Mouse (Mus musculus): Measurements from ENCODE around the gene Insl6. TPM values are rescaled to one million over a fixed set of nuclear protein-coding genes. Genes with fewer than 3 reads are reported as not detected.
A peak's percentile ranks its signal among the peaks of the same experiment; 100 is the strongest.

Insl6 gene
- polyA plus RNA-seq, 1 experiment, result 302 TPM

DNA sequence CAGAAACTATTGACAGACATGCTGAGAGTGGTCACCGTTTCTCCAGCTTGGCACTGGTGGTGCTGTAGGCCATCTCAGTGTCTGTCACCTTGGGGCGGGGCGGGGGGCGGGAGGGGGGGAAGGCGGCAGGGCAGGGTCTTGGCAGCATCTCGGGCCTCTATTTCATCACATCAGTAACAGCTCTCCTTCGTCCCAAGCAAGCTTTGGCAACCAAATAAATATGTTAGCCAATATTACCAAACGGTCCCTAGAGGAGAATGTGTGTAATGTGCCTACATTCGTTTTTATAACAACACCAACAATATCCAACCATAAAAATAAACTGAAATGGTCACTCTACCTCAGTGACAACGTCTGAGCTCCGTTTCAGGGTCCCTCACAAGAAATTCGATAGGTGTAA, 45.0 kb upstream of the Insl6 start:
- H3K36me3 ChIP-seq (ENCODE audit: control insufficient read depth, insufficient read depth, low read length), result no peaks in the 10 kb centered on the region
- H3K4me3 ChIP-seq (ENCODE audit: control insufficient read depth, low read depth, low read length), result no peak overlapping the region
- no peak overlapping the region for H3K27ac ChIP-seq (ENCODE audit: control insufficient read depth, insufficient read depth, low read depth, low read length)
- no peak for TF ChIP-seq POLR2A (IDR thresholded peaks at IDR 0.05; ENCODE audit: control insufficient read depth, low read depth, low read length)
- TF ChIP-seq CTCF (IDR thresholded peaks at IDR 0.05; ENCODE audit: control insufficient read depth, insufficient read depth, insufficient replicate concordance, low read depth, low read length), result no peak
- H3K4me1 ChIP-seq (ENCODE audit: control insufficient read depth, insufficient read depth, low read length), result peaks cover 8% of the 10 kb centered on the region
- H3K27me3 ChIP-seq (ENCODE audit: control insufficient read depth, insufficient read depth, low read length), result no peaks in the 10 kb centered on the region

DNA sequence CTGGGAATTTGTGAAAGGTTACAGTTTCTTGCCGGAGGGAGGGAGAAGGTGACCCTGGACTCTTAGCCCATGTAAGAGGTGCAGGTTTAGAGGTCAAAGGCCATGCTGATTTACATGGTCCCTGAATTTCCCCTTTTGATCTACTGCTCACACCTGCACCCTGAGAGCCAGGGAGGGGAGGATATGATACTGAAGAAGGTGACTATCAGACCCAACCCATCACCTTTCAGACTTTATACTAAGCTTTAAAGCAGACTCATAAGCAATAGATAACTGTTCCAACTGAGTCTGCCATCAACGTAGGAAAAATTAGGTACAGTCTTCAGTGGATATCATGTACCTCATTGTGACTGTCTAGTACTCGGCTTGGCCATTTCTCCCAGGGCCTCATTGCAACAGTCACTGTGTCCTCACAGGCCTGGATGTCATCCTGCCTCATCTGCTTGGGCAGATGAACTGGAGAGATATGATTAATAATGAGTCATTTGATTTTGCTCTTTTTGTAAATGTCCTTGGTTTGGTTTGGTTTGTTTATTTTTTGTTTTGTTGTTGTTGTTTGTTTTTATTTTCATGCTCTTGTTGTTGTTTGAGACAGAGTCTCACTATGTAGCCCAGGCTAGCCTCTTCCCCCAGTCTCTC, 43.6 kb upstream of the Insl6 start:
- H3K27me3 ChIP-seq (ENCODE audit: control insufficient read depth, insufficient read depth, low read length), result no peaks in the 10 kb centered on the region
- peaks cover 8% of the 10 kb centered on the region for H3K4me1 ChIP-seq (ENCODE audit: control insufficient read depth, insufficient read depth, low read length)
- no peak overlapping the region for H3K4me3 ChIP-seq (ENCODE audit: control insufficient read depth, low read depth, low read length)
- H3K27ac ChIP-seq (ENCODE audit: control insufficient read depth, insufficient read depth, low read depth, low read length), result no peak overlapping the region
- TF ChIP-seq POLR2A (IDR thresholded peaks at IDR 0.05; ENCODE audit: control insufficient read depth, low read depth, low read length) (no peak), CTCF (IDR thresholded peaks at IDR 0.05; ENCODE audit: control insufficient read depth, insufficient read depth, insufficient replicate concordance, low read depth, low read length) (no peak)
- no peaks in the 10 kb centered on the region for H3K36me3 ChIP-seq (ENCODE audit: control insufficient read depth, insufficient read depth, low read length)

DNA sequence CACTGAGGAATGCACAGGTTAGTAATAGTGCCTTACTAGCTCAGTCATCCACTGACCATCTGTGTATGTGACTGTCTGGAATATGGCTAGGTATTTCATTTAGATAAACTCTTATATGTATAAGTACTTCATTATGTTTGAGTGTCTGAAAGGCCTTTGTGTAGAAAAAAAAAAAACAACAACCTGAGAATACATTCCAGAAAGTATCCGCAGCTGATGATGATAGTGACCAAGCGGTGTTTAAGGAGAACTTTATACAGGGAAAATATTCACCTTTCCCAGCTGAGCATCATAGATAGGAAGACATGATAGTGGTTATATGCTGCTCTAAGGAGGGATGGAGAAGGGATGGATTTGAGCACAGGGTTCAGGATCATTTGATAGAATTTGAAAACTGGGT, 42.9 kb upstream of the Insl6 start:
- TF ChIP-seq POLR2A (IDR thresholded peaks at IDR 0.05; ENCODE audit: control insufficient read depth, low read depth, low read length) (no peak), CTCF (IDR thresholded peaks at IDR 0.05; ENCODE audit: control insufficient read depth, insufficient read depth, insufficient replicate concordance, low read depth, low read length) (no peak)
- H3K27ac ChIP-seq (ENCODE audit: control insufficient read depth, insufficient read depth, low read depth, low read length), result no peak overlapping the region
- no peaks in the 10 kb centered on the region for H3K27me3 ChIP-seq (ENCODE audit: control insufficient read depth, insufficient read depth, low read length)
- no peaks in the 10 kb centered on the region for H3K36me3 ChIP-seq (ENCODE audit: control insufficient read depth, insufficient read depth, low read length)
- H3K4me1 ChIP-seq (ENCODE audit: control insufficient read depth, insufficient read depth, low read length), result peaks cover 8% of the 10 kb centered on the region
- H3K4me3 ChIP-seq (ENCODE audit: control insufficient read depth, low read depth, low read length), result no peak overlapping the region

GRCm38 (mm10) chr19:29366969-29367622, 41.9 kb upstream of the Insl6 start, which contains the start of the genes Plgrkt and Cd274:
Gene Plgrkt, minus strand, starts transcription at chr19:29367390.
Gene Cd274, plus strand, starts transcription at chr19:29367455.
- Histone ChIP-seq H3K4me1 (ENCODE audit: control insufficient read depth, insufficient read depth, low read length) (peaks cover 8% of the 10 kb centered on the region), H3K27ac (ENCODE audit: control insufficient read depth, insufficient read depth, low read depth, low read length) (peak within 1 kb of the TSS; percentile 66), H3K36me3 (ENCODE audit: control insufficient read depth, insufficient read depth, low read length) (no peaks in the 10 kb centered on the region), H3K27me3 (ENCODE audit: control insufficient read depth, insufficient read depth, low read length) (no peaks in the 10 kb centered on the region), H3K4me3 (ENCODE audit: control insufficient read depth, low read depth, low read length) (peak within 1 kb of the TSS; percentile 83)
- TF ChIP-seq POLR2A (IDR thresholded peaks at IDR 0.05; ENCODE audit: control insufficient read depth, low read depth, low read length), result no peak
- no peak for TF ChIP-seq CTCF (IDR thresholded peaks at IDR 0.05; ENCODE audit: control insufficient read depth, insufficient read depth, insufficient replicate concordance, low read depth, low read length)

GRCm38 (mm10) chr19:29366226-29366968, 41.2 kb upstream of the Insl6 start:
- Histone ChIP-seq H3K27ac (ENCODE audit: control insufficient read depth, insufficient read depth, low read depth, low read length) (no peak overlapping the region), H3K27me3 (ENCODE audit: control insufficient read depth, insufficient read depth, low read length) (no peaks in the 10 kb centered on the region), H3K4me3 (ENCODE audit: control insufficient read depth, low read depth, low read length) (peak overlapping the region; percentile 48), H3K4me1 (ENCODE audit: control insufficient read depth, insufficient read depth, low read length) (peaks cover 10% of the 10 kb centered on the region), H3K36me3 (ENCODE audit: control insufficient read depth, insufficient read depth, low read length) (no peaks in the 10 kb centered on the region)
- no peak for TF ChIP-seq CTCF (IDR thresholded peaks at IDR 0.05; ENCODE audit: control insufficient read depth, insufficient read depth, insufficient replicate concordance, low read depth, low read length)
- TF ChIP-seq POLR2A (IDR thresholded peaks at IDR 0.05; ENCODE audit: control insufficient read depth, low read depth, low read length), result no peak

DNA sequence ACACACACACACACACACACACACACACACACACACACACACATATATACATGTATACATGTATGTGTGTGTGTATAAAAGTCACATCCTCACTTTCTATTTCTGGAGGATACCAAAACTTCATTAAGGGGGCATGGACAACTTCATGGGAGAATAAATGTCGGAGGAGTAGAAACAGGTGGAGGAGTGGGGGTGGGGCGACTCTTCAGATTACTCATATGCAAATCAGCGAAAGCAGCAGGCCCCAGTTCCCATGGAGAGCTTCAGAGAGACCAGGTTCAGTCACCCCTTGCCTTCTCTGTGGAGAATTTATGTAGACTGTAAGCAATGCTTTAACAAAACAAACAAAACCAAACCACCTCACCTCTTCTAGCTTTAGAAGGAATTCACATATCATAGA, 39.9 kb upstream of the Insl6 start:
- H3K4me3 ChIP-seq (ENCODE audit: control insufficient read depth, low read depth, low read length), result no peak overlapping the region
- TF ChIP-seq CTCF (IDR thresholded peaks at IDR 0.05; ENCODE audit: control insufficient read depth, insufficient read depth, insufficient replicate concordance, low read depth, low read length), result no peak
- TF ChIP-seq POLR2A (IDR thresholded peaks at IDR 0.05; ENCODE audit: control insufficient read depth, low read depth, low read length), result no peak

GRCm38 (mm10) chr19:29364076-29364475, 38.9 kb upstream of the Insl6 start:
- Histone ChIP-seq H3K27me3 (ENCODE audit: control insufficient read depth, insufficient read depth, low read length) (no peaks in the 10 kb centered on the region), H3K4me3 (ENCODE audit: control insufficient read depth, low read depth, low read length) (no peak overlapping the region), H3K4me1 (ENCODE audit: control insufficient read depth, insufficient read depth, low read length) (peaks cover 11% of the 10 kb centered on the region), H3K36me3 (ENCODE audit: control insufficient read depth, insufficient read depth, low read length) (no peaks in the 10 kb centered on the region), H3K27ac (ENCODE audit: control insufficient read depth, insufficient read depth, low read depth, low read length) (no peak overlapping the region)
- no peak for TF ChIP-seq CTCF (IDR thresholded peaks at IDR 0.05; ENCODE audit: control insufficient read depth, insufficient read depth, insufficient replicate concordance, low read depth, low read length)
- TF ChIP-seq POLR2A (IDR thresholded peaks at IDR 0.05; ENCODE audit: control insufficient read depth, low read depth, low read length), result no peak

More for the DNA sequence above, 39.9 kb upstream of the Insl6 start:
- H3K27ac ChIP-seq (ENCODE audit: control insufficient read depth, insufficient read depth, low read depth, low read length), result no peak overlapping the region
- peaks cover 11% of the 10 kb centered on the region for H3K4me1 ChIP-seq (ENCODE audit: control insufficient read depth, insufficient read depth, low read length)
- H3K36me3 ChIP-seq (ENCODE audit: control insufficient read depth, insufficient read depth, low read length), result no peaks in the 10 kb centered on the region
- no peaks in the 10 kb centered on the region for H3K27me3 ChIP-seq (ENCODE audit: control insufficient read depth, insufficient read depth, low read length)

All from testis, adult 2 months (tissue).